Comparison of ENCODE assay signal across 18 mouse cellular contexts in the genomic region with DNA sequence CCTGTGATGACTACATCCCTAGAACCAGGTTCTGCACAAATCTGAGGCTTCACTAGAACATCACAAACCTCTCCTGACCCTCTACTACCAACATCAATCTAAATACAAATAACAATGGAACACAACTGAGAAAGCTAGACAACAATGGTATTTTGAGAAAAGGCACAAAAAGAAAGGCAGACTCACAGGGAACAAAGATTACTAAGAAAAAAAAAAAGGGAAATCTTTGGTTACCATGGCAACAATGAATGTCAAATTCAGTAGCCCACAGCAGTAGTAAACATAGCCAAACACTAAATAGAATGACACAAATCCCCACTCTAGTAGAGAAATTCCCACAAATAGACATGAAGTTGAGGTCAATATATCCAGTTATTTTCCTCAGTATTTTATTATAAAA.
"Had no signal": no experiment of that assay in that cellular context is flagged by ENCODE, and none has a peak within 500 bp of the region (broad histone marks: within the 10 kb centered on the region; RNA-seq: fewer than 3 reads in every experiment).

No protein-coding gene starts in this region.

- DNase-seq: kidney, adult 2 months; kidney, postnatal 25 days; liver; lung, adult 18-20 months; lung, postnatal 10 days; lung, postnatal 36 days; thymus, postnatal 25 days had no signal

- ATAC-seq: intestine, postnatal 0 days; liver, embryonic 12.5 days; midbrain, embryonic 15.5 days had no signal

- H3K4me3 ChIP-seq: limb, embryonic 10.5 days; limb, embryonic 13.5 days; liver, embryonic 12.5 days; liver, embryonic 15.5 days; lung, embryonic 15.5 days; megakaryocyte, embryonic 14.5 days; midbrain, embryonic 10.5 days; midbrain, embryonic 15.5 days had no signal

- H3K9me3 ChIP-seq: limb, embryonic 10.5 days; limb, embryonic 13.5 days; liver, embryonic 12.5 days; liver, embryonic 15.5 days; lung, embryonic 15.5 days; midbrain, embryonic 10.5 days; midbrain, embryonic 15.5 days had no signal

- H3K9ac ChIP-seq: limb, embryonic 13.5 days; liver, embryonic 12.5 days; liver, embryonic 15.5 days; lung, embryonic 15.5 days; midbrain, embryonic 15.5 days had no signal

- H3K27me3 ChIP-seq: limb, embryonic 13.5 days; liver, embryonic 12.5 days; liver, embryonic 15.5 days; lung, embryonic 15.5 days; megakaryocyte, embryonic 14.5 days; midbrain, embryonic 15.5 days had no signal

- H3K4me2 ChIP-seq: limb, embryonic 13.5 days; liver, embryonic 12.5 days; liver, embryonic 15.5 days; lung, embryonic 15.5 days; midbrain, embryonic 15.5 days had no signal

- H3K27ac ChIP-seq: kidney, postnatal 0 days; limb, embryonic 10.5 days; limb, embryonic 13.5 days; liver, embryonic 12.5 days; liver, embryonic 15.5 days; lung, embryonic 15.5 days; midbrain, embryonic 10.5 days; stomach, postnatal 0 days had no signal

- H3K36me3 ChIP-seq: limb, embryonic 10.5 days; liver, embryonic 12.5 days; liver, embryonic 15.5 days; lung, embryonic 15.5 days; midbrain, embryonic 10.5 days; midbrain, embryonic 15.5 days had no signal

- H3K4me1 ChIP-seq: limb, embryonic 10.5 days; liver, embryonic 15.5 days had no signal
